Mouse (Mus musculus): ENCODE measurements around the gene Tmcc2. TPM values are rescaled to one million over a fixed set of nuclear protein-coding genes. Genes with fewer than 3 reads are reported as not detected.

The Tmcc2 gene
- polyA plus RNA-seq, 1 experiment from 2014 or later, result 0.74 TPM

- peak; percentile 20 for DNase-seq (ENCODE audit: low spot score)
These were observed 520 bp upstream of the Tmcc2 start for GRCm38 (mm10) chr1:132391580-132392022.

GRCm38 (mm10) chr1:132389886-132390585, 1.0 kb downstream of the Tmcc2 start:
- DNase-seq (ENCODE audit: low spot score), result peak; percentile 14

- DNase-seq (ENCODE audit: low spot score), result no peak
These were observed 2.0 kb downstream of the Tmcc2 start for GRCm38 (mm10) chr1:132388813-132389803.

DNA sequence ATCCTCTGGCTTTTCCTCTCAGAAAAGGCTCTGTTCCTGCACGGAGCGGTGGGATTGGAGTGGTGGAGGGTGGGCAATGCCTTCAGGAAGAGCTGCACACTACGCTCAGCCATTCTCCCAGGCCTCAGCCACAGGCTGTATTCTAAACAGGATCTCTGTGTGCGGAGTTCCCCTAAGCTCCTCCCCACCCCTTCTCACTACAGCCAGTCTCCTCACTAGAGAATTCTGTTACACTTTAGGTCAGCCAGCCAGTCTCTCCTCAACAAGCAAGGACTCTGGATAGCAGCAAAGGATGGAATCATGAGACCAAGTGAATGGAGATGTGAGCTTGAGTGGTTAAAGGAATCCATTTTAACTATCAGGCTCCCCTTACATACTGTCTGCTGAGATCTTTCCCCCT, 3.1 kb downstream of the Tmcc2 start:
- no peak for DNase-seq (ENCODE audit: low spot score)

DNA sequence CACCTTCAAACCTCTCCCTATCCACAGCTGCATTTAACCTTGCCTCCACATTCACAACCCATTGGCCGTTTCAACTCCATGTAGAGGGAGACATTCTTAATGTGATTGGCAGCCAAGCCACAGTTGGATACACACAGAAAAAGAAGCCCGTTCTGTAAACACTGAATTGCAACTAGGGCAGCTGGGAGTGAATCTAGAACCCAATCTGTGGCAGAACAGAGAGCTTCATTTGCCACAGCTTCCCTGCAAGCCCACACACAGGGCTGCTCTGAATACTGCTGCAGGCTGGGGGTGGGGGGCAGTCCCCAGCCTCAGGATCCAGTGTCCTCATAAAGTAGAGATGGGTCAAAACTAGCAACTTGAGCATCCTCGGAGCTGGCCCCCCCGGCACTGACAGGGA, 4.8 kb downstream of the Tmcc2 start:
- DNase-seq (ENCODE audit: low spot score), result no peak

GRCm38 (mm10) chr1:132385711-132386110, 5.4 kb downstream of the Tmcc2 start:
- DNase-seq (ENCODE audit: low spot score), result no peak

GRCm38 (mm10) chr1:132385266-132385665, 5.8 kb downstream of the Tmcc2 start:
- DNase-seq (ENCODE audit: low spot score), result no peak

- DNase-seq (ENCODE audit: low spot score), result no peak
These were observed 7.0 kb downstream of the Tmcc2 start for GRCm38 (mm10) chr1:132384001-132384554.

- DNase-seq (ENCODE audit: low spot score), result peak; percentile 16
These were observed 9.2 kb downstream of the Tmcc2 start for GRCm38 (mm10) chr1:132381929-132382328.

- DNase-seq (ENCODE audit: low spot score), result no peak
These were observed 10.5 kb downstream of the Tmcc2 start for GRCm38 (mm10) chr1:132380550-132381100.

GRCm38 (mm10) chr1:132377811-132378210, 13.3 kb downstream of the Tmcc2 start:
- DNase-seq (ENCODE audit: low spot score), result no peak

GRCm38 (mm10) chr1:132377055-132377365, 14.1 kb downstream of the Tmcc2 start:
- no peak for DNase-seq (ENCODE audit: low spot score)

DNA sequence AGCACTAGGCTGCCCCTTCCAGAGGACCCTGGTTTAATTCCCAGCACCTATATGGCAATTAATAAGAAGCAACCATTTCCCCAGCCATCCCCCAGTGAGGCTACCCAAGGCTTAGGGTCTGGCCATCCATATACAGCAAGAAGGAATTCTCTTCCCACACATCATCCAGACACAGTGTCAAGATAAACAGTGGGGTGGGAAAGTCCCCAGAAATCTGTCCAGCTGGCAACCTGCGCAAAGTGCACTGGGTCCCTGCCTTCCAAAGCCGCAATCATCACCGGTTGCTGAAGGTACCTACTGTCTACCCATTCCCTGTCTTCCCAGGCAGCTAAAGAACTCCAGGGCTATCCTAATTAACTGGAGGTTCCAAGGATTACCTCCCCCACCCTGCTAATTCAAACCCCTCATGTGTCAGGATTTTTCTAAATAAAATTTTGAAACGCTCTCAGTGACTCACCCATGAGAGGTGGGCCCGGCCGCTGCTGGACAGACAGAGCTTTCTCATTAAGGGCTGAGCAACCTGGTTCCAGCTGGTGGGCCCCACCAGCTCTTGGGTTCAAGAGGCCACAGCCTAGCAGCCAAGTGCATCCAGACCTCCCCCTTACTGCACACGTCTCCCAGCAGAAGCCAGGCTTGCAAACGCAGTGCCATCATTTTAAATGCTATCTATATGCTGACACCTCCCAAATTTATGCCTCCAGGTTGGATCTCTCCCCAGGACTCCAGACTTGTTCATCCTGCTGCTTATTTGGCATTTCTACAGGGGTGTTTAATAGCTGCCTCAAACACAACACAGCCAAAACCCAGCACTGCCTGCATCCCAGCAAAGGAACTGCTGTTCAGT, 14.6 kb downstream of the Tmcc2 start:
- DNase-seq (ENCODE audit: low spot score), result no peak

GRCm38 (mm10) chr1:132375256-132375655, 15.8 kb downstream of the Tmcc2 start:
- no peak for DNase-seq (ENCODE audit: low spot score)

GRCm38 (mm10) chr1:132374873-132375244, 16.2 kb downstream of the Tmcc2 start:
- no peak for DNase-seq (ENCODE audit: low spot score)

GRCm38 (mm10) chr1:132374140-132374872, 16.8 kb downstream of the Tmcc2 start:
- DNase-seq (ENCODE audit: low spot score), result no peak

- no peak for DNase-seq (ENCODE audit: low spot score)
These were observed 18.1 kb downstream of the Tmcc2 start for GRCm38 (mm10) chr1:132372896-132373534.

GRCm38 (mm10) chr1:132372354-132372753, 18.7 kb downstream of the Tmcc2 start:
- DNase-seq (ENCODE audit: low spot score), result no peak

GRCm38 (mm10) chr1:132371298-132372081, 19.6 kb downstream of the Tmcc2 start:
- no peak for DNase-seq (ENCODE audit: low spot score)

Data from thymus, postnatal 0 days (tissue).